Mouse (Mus musculus) bone marrow macrophage, adult 2 months (primary cell): ENCODE results near the gene Ddah2. TPM values are rescaled to one million over a fixed set of nuclear protein-coding genes. Genes with fewer than 3 reads are reported as not detected.
A peak's percentile ranks its signal among the peaks of the same experiment; 100 is the strongest.

Experiments used
- H3K27ac ChIP-seq: 2 replicates; pipeline ENCODE4 v1.5.1; 2012; ENCODE audit warnings: low read depth, low read length; ENCODE audit not compliant: insufficient read depth
- H3K4me1 ChIP-seq: 2 replicates; pipeline ENCODE4 v1.6.1; 2012; ENCODE audit warnings: low read length; ENCODE audit not compliant: control insufficient read depth, insufficient read depth
- H3K4me3 ChIP-seq: 2 replicates; pipeline ENCODE4 v1.5.1; 2012; ENCODE audit warnings: mild to moderate bottlenecking, low read length, moderate library complexity; ENCODE audit not compliant: insufficient read depth
- CTCF ChIP-seq: IDR thresholded peaks from 2 replicates; pipeline ENCODE4 v1.5.1; 2012; ENCODE audit warnings: low read depth, mild to moderate bottlenecking, low read length, moderate library complexity
- POLR2A ChIP-seq: IDR thresholded peaks from 2 replicates; pipeline ENCODE4 v1.6.1; 2012; ENCODE audit warnings: mild to moderate bottlenecking, low read depth, low read length, borderline replicate concordance
- polyA plus RNA-seq: library from polyadenylated mRNA; stranded (reverse); fragments of >200 nt; gene quantifications from 2 replicates; pipeline ENCODE4 v1.2.4, GENCODE M21; 2012; ENCODE audit not compliant: missing spikeins, insufficient read depth, insufficient read length

Gene Ddah2
- polyA plus RNA-seq, 1 experiment = 10.9 TPM

DNA sequence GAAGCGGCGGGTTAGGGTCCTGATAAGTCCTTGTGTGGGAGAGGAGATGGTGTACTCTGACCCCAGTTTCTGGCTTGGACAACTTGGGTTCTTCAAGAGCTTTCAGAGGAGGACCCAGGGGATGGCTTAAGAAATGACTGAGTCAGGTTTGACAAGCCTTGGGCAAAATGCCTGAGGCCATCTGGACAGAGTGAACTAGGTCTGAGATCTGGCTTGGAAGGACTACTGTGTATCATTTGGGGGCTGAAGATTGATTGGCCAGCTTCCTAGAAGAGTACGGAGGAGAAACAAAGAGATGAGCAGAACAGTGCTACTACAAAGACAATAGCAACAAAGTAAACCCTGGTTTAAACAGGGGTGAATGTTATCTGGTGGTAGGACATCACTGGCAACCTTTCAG is 4.6 kb downstream of the Ddah2 start:
- H3K4me1 ChIP-seq = 0 out of 2 replicates have a peak, but pooled peaks cover 2% of the 10 kb centered on the region
- TF ChIP-seq CTCF (no peak), POLR2A (no peak)

DNA sequence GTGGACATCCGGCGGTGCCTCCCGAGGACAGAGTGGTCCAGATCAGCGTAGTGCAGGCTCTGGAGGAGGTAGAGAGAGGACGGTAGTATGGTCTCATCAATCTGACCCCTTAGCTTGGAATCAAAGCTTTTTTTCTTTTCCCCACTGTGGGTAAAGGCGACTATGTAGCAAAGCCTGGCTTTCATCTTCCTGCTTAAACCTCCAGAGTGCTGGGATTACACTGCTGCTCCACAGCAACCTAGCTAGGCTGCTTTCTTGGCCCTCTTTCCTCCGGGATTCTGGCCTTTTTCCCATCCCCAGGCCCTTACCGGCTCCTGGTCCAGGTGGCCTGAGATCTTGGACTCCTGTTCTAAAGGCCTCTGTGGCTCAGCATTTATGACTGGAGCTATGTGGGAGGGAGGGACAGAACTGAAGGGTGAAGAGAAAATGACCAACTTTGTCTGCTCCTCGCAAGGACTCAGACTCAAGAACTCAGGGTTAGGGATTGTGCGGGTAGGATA is 5.6 kb downstream of the Ddah2 start:
- Histone ChIP-seq H3K4me3 (no peak overlapping the region), H3K27ac (no peak overlapping the region), H3K4me1 (0 out of 2 replicates have a peak, but pooled peaks cover 2% of the 10 kb centered on the region)
- TF ChIP-seq CTCF (no peak), POLR2A (no peak)

More for the DNA sequence above, 4.6 kb downstream of the Ddah2 start:
- Histone ChIP-seq H3K27ac (no peak overlapping the region), H3K4me3 (no peak overlapping the region)

DNA sequence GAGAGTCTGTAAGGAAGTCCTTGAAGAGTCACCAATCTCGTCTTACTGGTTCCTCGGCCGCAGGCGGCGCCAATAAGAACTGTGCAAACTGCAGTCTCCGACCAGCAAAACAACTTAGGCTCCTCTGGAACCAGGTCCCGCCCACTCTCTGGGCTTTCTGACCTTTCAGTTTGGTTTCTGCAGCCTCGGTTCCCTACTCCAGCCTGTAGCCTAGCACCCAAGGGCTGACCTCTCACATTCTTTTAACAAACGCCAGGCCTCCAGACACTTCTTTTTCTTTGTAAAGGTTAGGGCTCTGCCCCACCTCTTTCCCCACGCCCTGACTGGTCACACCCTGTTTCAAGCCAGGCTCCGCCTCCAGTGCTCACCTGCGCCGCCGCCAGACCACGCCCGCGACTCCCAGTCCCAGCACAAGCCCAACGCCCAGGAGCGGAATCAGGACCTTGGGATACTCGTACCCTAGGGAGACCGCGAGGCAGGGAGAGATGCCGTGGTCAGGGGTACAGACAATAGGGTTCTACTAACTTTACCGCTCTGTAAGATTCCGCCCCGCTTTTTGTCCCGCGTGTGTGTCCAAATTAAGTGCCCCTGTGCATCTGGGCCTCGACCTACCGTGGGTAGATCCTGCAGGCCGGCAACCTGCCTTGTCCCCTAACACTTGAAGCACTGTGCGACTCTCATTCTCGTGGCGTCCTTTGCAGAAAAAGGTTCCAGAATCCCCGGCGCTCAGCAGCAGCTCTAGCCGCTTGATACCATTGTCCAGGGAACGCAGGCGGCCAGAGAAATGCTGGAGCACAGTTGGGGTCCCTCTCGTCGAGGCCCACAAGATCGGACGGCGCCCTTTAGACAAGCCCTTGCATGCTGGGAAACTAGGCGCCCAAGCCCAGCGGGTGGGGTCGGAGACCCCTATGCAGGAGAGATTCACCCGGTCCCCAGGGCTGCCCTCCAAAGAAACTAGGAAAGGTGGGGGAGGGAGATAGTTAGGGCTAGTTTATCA is 6.4 kb downstream of the Ddah2 start, which contains the start of gene Ly6g6c:
Gene Ly6g6c (plus strand): TSS at position 438 of the 997 bp plus-strand sequence.
- peak within 1 kb of the TSS; percentile 48 for H3K4me3 ChIP-seq
- 0 out of 2 replicates have a peak, but pooled peaks cover 2% of the 10 kb centered on the region for H3K4me1 ChIP-seq
- TF ChIP-seq POLR2A (no peak), CTCF (no peak)
- H3K27ac ChIP-seq = no peak within 1 kb of the TSS

DNA sequence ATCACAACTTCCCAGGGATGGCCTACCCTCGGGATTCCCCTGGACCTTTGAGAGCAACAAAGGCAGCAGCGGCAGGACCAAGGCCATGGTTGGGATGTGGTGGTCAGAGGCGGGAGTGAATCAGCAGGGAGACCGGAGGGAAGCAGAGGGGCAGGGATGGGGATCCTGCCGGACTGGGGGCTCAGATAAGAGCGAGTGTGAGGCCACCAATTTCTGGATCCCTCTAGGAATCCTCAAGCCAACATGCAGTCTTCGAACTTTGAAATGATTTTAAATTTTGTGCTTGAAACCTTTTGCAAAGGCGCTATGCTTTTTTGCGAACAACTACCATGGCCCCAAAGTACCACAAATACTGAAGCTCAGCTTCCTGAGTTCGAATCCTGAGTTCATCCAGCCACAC is 7.2 kb downstream of the Ddah2 start, which contains the start of gene Mpig6b:
Gene Mpig6b (minus strand): TSS at position 101 of the 400 bp plus-strand sequence.
- Histone ChIP-seq H3K4me1 (0 out of 2 replicates have a peak, but pooled peaks cover 2% of the 10 kb centered on the region), H3K4me3 (peak within 1 kb of the TSS; percentile 48), H3K27ac (no peak within 1 kb of the TSS)
- TF ChIP-seq POLR2A = no peak
- TF ChIP-seq CTCF = no peak

DNA sequence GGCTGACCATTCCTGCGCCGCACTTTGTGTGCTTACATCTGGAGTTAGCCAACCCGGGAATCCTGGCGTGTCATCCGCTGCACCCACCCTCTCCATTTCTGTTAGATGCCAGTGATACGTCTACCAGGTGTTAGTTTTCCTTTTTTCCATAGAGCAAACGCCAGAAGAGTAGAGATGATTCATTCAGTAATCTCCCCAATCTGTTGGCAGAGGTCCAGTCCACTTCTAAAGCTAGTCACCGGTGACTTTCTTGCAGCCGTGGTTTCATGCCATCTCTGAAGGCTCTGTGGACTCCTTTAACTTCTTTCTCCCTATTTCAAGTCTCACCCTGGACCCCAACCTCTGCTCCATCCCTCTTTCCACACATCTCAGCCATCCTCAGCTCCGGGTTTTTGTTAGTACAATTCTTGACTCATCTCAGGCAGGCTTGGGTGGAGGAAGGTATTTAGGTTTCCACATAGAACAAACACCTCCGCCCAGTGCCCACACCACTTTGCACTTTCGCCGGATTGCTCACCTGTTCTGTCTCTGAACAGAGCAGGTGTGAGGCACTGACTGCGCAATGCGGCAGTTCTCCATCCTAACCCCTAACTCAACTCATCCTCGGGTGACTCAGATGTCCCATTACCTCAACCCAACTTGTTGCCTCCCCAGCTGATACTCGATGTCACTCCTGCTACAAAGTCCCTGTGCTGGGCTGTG is 9.5 kb downstream of the Ddah2 start:
- 0 out of 2 replicates have a peak, but pooled peaks cover 2% of the 10 kb centered on the region for H3K4me1 ChIP-seq
- H3K4me3 ChIP-seq = no peak overlapping the region
- TF ChIP-seq CTCF = no peak
- no peak for TF ChIP-seq POLR2A
- H3K27ac ChIP-seq = no peak overlapping the region

DNA sequence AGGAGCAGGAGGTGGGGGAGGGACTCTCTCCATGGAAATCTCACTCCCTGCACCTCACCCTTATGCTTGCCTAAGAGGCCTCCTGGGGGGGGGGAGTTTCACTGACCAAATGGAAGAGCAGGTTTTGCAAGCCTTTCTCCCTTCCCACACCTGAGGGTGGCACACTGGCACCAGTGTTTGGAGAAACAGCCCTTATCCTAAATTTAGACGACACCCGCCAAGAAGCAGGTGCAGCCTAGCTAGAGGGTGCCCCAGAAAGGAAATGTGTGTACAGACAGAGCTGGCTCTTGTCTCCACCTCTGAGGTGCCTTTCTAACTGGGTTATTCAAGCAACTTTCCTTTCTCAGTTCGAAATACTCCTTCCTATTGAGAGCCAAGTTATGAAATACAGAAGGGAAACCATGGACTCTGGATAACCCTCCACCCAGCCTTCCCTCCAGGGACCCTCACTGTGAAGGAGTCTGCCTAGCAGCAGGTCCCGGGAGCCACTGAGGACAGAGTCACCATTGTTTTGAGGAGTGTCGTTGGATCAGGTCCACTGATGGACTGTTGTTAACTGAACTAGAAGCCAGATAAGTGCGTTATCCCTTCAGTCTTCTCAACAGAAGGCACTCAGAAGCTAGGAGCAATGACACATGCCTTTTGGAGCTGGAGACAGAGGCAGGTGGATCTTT is 11.9 kb downstream of the Ddah2 start:
- no peak for TF ChIP-seq POLR2A
- TF ChIP-seq CTCF = no peak
- Histone ChIP-seq H3K4me1 (no peaks in the 10 kb centered on the region), H3K27ac (no peak overlapping the region), H3K4me3 (no peak overlapping the region)

DNA sequence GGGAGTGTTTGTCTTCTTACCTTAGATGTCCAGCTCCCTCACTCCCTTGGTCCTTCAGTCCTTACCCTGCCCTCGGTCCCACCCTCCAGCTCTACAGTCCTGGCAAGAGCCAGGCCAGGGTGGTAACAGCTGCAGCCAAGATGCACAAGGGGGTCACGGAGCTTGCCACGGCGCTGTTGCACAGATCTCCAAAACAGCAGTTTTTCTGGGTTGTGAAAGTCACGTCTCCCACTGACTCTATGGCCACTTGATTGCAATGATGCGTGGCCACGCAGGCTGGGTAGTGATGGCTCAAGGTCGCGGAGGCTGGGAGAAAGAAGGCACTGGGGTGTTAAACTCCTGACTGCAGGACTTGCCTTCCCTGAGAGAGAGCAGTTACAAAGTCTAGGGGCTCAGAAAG is 12.6 kb downstream of the Ddah2 start:
- no peak for TF ChIP-seq POLR2A
- TF ChIP-seq CTCF = no peak
- H3K4me3 ChIP-seq = no peak overlapping the region
- no peak overlapping the region for H3K27ac ChIP-seq
- no peaks in the 10 kb centered on the region for H3K4me1 ChIP-seq

DNA sequence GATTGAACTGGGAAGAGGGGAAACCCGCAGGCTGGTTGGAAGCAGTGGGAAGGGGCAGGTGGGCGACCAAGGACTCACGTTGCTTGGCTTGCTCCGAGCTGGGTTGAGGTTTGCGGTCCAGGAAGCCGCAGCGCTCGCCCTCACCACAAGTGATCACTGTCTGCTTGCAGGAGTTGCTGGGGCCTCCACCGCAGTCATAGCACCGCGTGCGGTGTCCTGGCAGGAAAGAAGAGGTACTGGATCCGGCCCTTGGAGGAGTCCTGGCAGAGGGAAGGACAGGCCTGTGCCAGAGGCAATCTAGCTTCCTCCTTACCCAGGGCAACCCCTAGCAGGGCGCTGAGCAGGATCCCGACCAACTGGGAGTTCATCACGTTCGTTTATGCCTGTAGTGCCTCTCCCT is 15.3 kb downstream of the Ddah2 start:
- TF ChIP-seq CTCF (no peak), POLR2A (no peak)
- H3K4me3 ChIP-seq = no peak overlapping the region
- peaks cover 9% of the 10 kb centered on the region for H3K4me1 ChIP-seq
- H3K27ac ChIP-seq = no peak overlapping the region
